Mouse (Mus musculus) erythroblast, embryonic 14.5 days (primary cell): ENCODE results near the gene Kctd13. TPM values are rescaled to one million over a fixed set of nuclear protein-coding genes. Genes with fewer than 3 reads are reported as not detected.

Experiments used
- H3K27me3 ChIP-seq: 2 replicates; pipeline ENCODE4 v1.6.1; 2012; ENCODE audit warnings: inconsistent platforms; ENCODE audit not compliant: control insufficient read depth
- H3K36me3 ChIP-seq: 2 replicates; pipeline ENCODE4 v1.6.1; 2012; ENCODE audit warnings: mild to moderate bottlenecking, inconsistent platforms; ENCODE audit not compliant: control insufficient read depth
- H3K4me1 ChIP-seq: 2 replicates; pipeline ENCODE4 v1.6.1; 2012; ENCODE audit warnings: inconsistent platforms; ENCODE audit not compliant: control insufficient read depth
- H3K4me3 ChIP-seq: replicated peaks from 2 replicates; pipeline ENCODE3; 2012; ENCODE audit warnings: moderate library complexity, mild to moderate bottlenecking, inconsistent platforms
- H3K9me3 ChIP-seq: 2 replicates; pipeline ENCODE4 v1.6.1; 2012; ENCODE audit warnings: low read length, inconsistent platforms, mixed read lengths; ENCODE audit not compliant: control insufficient read depth
- GATA1 ChIP-seq: IDR thresholded peaks from 2 replicates; pipeline ENCODE4 v1.6.1; 2012; ENCODE audit warnings: low read length, inconsistent platforms, mixed read lengths
- TAL1 ChIP-seq: IDR thresholded peaks from 3 replicates; pipeline ENCODE4 v1.6.1; 2012; ENCODE audit warnings: low read length, inconsistent platforms, mixed read lengths
- polyA plus RNA-seq: library from polyadenylated mRNA; stranded (reverse); fragments of >175 nt; gene quantifications from 2 replicates; pipeline ENCODE4 v1.2.3, GENCODE M21; 2012

Kctd13 gene
- polyA plus RNA-seq, 1 experiment: 0.68 TPM

DNA sequence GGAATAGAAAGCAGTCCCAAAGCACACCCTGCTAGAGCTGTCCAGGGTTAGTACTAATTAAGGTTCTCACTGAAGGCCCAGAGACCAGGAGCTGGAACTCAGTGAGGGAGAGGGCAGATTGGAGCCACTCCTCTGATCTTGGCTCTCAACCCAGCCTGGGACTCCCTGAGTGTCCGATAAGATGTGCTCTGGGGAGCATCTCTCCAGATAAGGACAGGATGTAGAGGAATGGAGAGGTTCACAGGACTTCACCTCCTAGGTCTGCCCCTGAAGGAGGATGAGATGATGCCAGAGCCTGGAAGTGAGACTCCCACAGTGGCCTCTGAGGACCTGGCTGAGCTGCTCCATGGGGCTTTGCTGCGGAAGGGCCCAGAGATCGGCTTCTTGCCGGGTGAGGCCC, 23.1 kb downstream of the Kctd13 start:
- no peaks in the 10 kb centered on the region for H3K9me3 ChIP-seq
- H3K4me3 ChIP-seq: no peak overlapping the region
- H3K4me1 ChIP-seq: peaks cover 15% of the 10 kb centered on the region
- no peak for TF ChIP-seq TAL1
- TF ChIP-seq GATA1: no peak
- no peaks in the 10 kb centered on the region for H3K36me3 ChIP-seq
- H3K27me3 ChIP-seq: peaks cover 45% of the 10 kb centered on the region

DNA sequence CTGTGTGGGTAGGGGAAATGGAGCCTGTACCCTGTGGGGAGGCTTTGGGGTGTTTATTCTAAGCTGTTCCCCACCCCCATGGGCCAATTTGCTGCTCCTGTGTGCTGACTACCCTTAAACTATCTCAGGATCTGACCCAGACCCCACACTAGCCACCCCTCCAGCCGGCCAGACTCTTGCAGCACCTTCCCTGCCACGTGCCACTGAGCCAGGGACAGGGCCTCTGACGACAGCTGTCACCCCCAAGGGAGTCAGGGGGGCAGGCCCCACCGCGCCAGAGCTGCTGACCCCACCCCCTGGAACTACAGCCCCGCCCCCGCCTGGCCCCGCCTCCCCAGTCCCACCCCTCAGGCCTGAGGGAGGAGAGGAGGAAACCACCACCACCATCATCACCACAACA, 24.0 kb downstream of the Kctd13 start:
- Histone ChIP-seq H3K9me3 (no peaks in the 10 kb centered on the region), H3K4me3 (no peak overlapping the region), H3K4me1 (peaks cover 15% of the 10 kb centered on the region), H3K27me3 (peaks cover 45% of the 10 kb centered on the region), H3K36me3 (no peaks in the 10 kb centered on the region)
- TF ChIP-seq GATA1: no peak
- TF ChIP-seq TAL1: no peak

DNA sequence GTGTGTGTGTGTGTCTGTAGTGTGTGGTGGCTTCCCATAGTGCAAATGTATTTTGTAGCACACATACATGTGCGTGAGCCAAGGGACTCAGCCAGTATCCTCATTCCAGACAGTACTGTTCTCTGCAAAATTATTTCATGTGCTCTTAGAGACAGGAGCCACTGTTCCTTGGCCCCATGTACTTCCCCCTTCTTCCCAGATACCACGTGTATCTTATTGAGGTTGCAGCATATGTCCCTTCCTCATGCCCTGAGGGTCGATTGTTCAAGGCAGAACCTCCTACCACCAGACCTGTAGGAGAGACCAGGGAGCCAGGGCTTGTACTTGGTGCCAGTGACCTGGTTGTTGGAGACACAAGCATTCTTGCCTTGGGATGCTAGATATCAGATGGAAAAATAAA, 26.4 kb downstream of the Kctd13 start:
- Histone ChIP-seq H3K36me3 (no peaks in the 10 kb centered on the region), H3K9me3 (no peaks in the 10 kb centered on the region), H3K27me3 (peaks cover 29% of the 10 kb centered on the region), H3K4me1 (peaks cover 6% of the 10 kb centered on the region), H3K4me3 (no peak overlapping the region)
- TF ChIP-seq TAL1: no peak
- TF ChIP-seq GATA1: no peak

DNA sequence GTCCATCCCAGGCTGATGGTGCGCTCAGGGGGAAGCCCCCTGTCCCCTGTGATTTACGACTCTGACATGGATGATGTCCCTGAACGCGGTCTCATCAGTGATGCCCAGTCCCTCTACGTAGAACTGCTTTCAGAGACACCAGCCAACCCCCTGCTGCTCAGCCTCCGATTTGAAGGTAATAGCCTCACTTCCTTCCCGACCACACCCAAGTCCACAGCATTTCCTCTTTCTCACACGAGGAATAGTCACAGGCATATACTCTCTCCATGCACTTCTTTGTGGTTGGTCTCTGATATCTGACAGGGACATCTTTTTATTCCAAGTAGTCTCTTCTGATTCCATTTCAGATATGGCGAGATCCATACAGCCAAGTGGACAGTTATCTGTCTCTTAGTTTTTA, 31.1 kb downstream of the Kctd13 start:
- Histone ChIP-seq H3K9me3 (no peaks in the 10 kb centered on the region), H3K27me3 (peaks cover 20% of the 10 kb centered on the region), H3K36me3 (no peaks in the 10 kb centered on the region), H3K4me1 (no peaks in the 10 kb centered on the region), H3K4me3 (no peak overlapping the region)
- TF ChIP-seq TAL1: no peak
- TF ChIP-seq GATA1: no peak

DNA sequence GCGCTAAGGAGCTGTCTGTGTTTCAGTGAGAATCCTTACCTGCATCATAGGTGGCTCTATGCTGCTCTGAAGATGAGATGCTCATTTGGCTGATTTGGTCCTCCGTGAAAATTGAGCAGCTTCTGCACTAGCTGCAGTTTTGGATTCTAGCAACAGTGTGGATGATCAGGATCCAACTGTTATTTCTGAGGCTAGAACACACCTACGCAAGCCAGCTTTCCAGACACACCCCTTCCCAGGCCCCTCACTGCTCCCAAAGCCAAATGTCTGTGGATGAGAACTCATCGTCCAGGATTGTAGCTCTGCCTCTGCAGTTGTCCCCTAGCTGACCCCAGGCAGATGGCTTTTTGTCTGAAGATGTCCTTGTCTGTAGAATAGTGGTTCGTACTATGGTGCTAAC, 32.4 kb downstream of the Kctd13 start:
- Histone ChIP-seq H3K4me3 (no peak overlapping the region), H3K4me1 (no peaks in the 10 kb centered on the region), H3K9me3 (no peaks in the 10 kb centered on the region), H3K36me3 (no peaks in the 10 kb centered on the region), H3K27me3 (peaks cover 20% of the 10 kb centered on the region)
- TF ChIP-seq TAL1: no peak
- no peak for TF ChIP-seq GATA1

DNA sequence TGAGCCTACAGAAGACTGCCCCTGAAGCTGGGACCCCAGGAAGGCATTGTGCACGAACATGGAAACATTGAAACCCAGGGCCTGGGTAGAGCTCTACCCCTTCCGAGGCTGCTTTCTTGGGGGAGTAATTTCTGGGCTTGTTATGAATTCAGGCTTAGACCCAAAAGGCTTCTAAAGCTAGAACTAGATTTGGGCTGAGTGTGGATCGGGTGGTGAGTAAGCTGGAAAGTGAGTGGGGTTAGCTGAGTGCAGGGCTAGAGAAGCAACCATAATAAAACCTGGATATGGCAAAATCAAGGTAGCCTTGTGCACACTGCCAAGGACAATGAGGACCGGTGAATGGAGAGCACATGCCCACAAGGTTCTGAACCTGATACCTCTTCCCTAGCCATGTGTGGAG, 33.3 kb downstream of the Kctd13 start:
- TF ChIP-seq TAL1 (no peak), GATA1 (no peak)
- Histone ChIP-seq H3K4me1 (no peaks in the 10 kb centered on the region), H3K9me3 (no peaks in the 10 kb centered on the region), H3K27me3 (peaks cover 20% of the 10 kb centered on the region), H3K4me3 (no peak overlapping the region), H3K36me3 (no peaks in the 10 kb centered on the region)

DNA sequence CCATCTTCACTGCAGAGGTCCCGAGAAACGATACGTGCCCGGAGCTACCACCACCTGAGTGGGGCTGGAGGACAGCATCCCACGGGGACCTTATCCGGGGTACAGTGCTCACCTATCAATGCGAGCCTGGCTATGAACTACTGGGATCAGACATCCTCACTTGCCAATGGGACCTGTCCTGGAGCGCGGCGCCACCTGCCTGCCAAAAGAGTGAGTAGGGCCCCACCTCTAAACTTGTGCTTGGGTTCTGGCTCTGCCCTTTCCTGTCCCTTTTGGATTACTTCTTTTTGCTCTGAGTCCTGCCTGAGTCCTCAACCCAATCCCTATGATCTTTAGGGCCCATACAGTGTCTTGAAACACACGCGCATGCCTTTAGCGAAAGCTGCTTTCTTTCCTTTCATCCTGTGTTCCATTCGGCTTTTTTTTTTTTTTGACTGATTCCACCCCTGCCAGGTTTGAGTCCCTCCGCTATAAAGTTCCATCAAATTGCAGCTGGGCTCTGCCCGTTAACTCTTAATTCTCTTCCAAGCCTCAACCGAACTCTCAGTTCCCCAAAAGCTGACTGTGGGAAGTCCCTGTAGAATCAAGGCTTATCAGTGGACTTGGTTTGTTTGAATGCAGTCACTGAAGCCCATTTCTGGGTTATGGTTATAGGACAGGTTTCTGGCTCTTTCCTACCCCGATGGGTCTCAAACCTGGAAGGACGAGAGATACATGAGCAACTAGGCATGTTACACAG, 35.0 kb downstream of the Kctd13 start:
- TF ChIP-seq GATA1 (no peak), TAL1 (no peak)
- no peaks in the 10 kb centered on the region for H3K4me1 ChIP-seq
- peaks cover 20% of the 10 kb centered on the region for H3K27me3 ChIP-seq
- H3K36me3 ChIP-seq: no peaks in the 10 kb centered on the region
- no peak overlapping the region for H3K4me3 ChIP-seq
- no peaks in the 10 kb centered on the region for H3K9me3 ChIP-seq

DNA sequence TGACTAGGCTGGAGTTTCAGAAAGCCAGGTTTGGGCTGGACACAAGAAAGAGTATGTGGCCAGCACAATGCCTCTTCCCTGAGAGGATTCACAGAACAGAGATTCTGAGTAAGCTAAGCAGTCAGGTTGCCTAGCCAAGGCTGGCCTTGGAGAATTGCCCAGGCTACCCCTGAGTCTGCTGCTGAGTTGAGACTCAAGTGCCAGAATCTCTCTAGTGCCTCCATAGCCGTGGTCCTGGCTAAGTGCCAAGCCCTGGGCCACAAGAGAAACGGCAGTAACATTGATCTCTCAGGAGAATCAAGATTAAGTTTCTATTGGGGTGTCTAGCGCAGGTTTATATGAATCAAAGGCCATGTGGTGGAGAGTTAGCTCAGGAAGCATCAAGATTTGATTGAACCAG, 36.9 kb downstream of the Kctd13 start:
- Histone ChIP-seq H3K36me3 (no peaks in the 10 kb centered on the region), H3K4me3 (no peak overlapping the region), H3K4me1 (no peaks in the 10 kb centered on the region), H3K9me3 (no peaks in the 10 kb centered on the region), H3K27me3 (peaks cover 20% of the 10 kb centered on the region)
- TF ChIP-seq GATA1 (no peak), TAL1 (no peak)

DNA sequence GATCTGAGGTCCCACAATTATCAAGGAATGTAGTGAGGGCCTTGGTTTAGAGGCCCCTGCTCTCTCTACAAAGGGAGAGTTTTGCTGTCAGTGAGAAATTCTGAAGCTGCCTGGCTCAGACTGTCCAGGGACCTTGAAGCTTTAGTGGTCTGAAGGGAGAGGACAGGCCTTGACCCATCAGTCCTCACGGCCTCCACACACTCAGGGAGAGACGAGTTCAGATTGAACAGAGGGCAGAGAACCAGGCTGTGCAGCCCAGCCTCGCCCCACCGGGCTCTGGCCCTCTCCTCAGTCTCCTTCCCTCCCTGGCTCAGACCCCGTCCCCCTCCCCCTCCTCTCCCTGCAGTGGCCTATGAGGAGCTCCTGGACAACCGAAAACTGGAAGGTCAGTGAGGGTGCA, 38.7 kb downstream of the Kctd13 start:
- TF ChIP-seq GATA1 (no peak), TAL1 (no peak)
- Histone ChIP-seq H3K27me3 (peaks cover 17% of the 10 kb centered on the region), H3K4me1 (no peaks in the 10 kb centered on the region), H3K4me3 (no peak overlapping the region), H3K36me3 (no peaks in the 10 kb centered on the region), H3K9me3 (no peaks in the 10 kb centered on the region)

DNA sequence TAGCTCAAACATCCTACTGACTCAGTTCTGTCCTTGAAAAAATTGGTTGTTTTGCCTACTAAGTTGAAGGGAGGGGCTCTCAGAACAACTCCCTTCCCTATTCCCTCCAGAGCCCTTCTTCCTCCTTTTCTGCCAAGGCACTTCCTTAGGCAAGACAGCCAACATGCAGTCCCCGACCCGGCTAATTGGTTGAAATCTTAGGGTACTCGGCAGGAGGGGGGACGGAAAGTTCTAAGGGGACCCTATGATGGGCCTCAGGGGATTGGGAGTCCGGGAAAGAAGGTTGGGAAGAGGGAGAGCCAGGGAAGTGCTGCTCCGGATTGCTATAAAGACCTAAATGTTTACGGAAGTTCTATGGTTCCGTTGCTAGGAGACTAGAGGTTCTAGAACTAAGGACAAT, 46.8 kb downstream of the Kctd13 start:
- Histone ChIP-seq H3K36me3 (peaks cover 29% of the 10 kb centered on the region), H3K27me3 (0 out of 2 replicates have a peak, but pooled peaks cover 4% of the 10 kb centered on the region), H3K4me3 (peak overlapping the region; percentile 79), H3K9me3 (no peaks in the 10 kb centered on the region), H3K4me1 (peaks cover 47% of the 10 kb centered on the region)
- TF ChIP-seq GATA1: no peak
- no peak for TF ChIP-seq TAL1
